Mouse (Mus musculus) embryonic fibroblast, embryonic 13.5 days (primary cell): ENCODE results near the gene Gimap3. TPM values are rescaled to one million over a fixed set of nuclear protein-coding genes. Genes with fewer than 3 reads are reported as not detected.

ENCODE experiments used
- H3K27ac ChIP-seq: 2 replicates; pipeline ENCODE4 v1.5.1; 2012; ENCODE audit warnings: low read length, control low read depth, inconsistent platforms; ENCODE audit not compliant: insufficient read depth
- H3K4me1 ChIP-seq: 2 replicates; pipeline ENCODE4 v1.6.1; 2011; ENCODE audit warnings: low read length; ENCODE audit not compliant: control insufficient read depth, insufficient read depth
- H3K4me3 ChIP-seq: 2 replicates; pipeline ENCODE4 v1.5.1; 2011; ENCODE audit warnings: mild to moderate bottlenecking, control low read depth, low read length; ENCODE audit not compliant: insufficient read depth
- CTCF ChIP-seq: IDR thresholded peaks from 2 replicates; pipeline ENCODE4 v1.5.1; 2011; ENCODE audit warnings: mild to moderate bottlenecking, control low read depth, low read length, moderate library complexity, borderline replicate concordance; ENCODE audit not compliant: insufficient read depth
- POLR2A ChIP-seq: IDR thresholded peaks from 2 replicates; pipeline ENCODE4 v1.6.1; 2011; ENCODE audit warnings: low read depth, mild to moderate bottlenecking, control low read depth, low read length, moderate library complexity
- polyA plus RNA-seq: library from polyadenylated mRNA; stranded (reverse); fragments of >200 nt; gene quantifications from 2 replicates; pipeline ENCODE4 v1.2.4, GENCODE M21; 2011; ENCODE audit warnings: low read depth; ENCODE audit not compliant: missing spikeins, insufficient read length

Gimap3 gene
- polyA plus RNA-seq, 1 experiment, result not detected

- no peak for TF ChIP-seq CTCF
- TF ChIP-seq POLR2A, result no peak
- Histone ChIP-seq H3K4me3 (no peak overlapping the region), H3K27ac (no peak overlapping the region)
These were observed 25.2 kb downstream of the Gimap3 start for GRCm38 (mm10) chr6:48745490-48745889.

GRCm38 (mm10) chr6:48742422-48743351 is 28.0 kb downstream of the Gimap3 start:
- Histone ChIP-seq H3K4me1 (no peaks in the 10 kb centered on the region), H3K4me3 (no peak overlapping the region), H3K27ac (no peak overlapping the region)
- TF ChIP-seq POLR2A (no peak), CTCF (no peak)

More at GRCm38 (mm10) chr6:48745490-48745889, 25.2 kb downstream of the Gimap3 start:
- H3K4me1 ChIP-seq, result no peaks in the 10 kb centered on the region

GRCm38 (mm10) chr6:48741711-48742206 is 28.9 kb downstream of the Gimap3 start:
- Histone ChIP-seq H3K4me1 (no peaks in the 10 kb centered on the region), H3K4me3 (no peak overlapping the region), H3K27ac (no peak overlapping the region)
- TF ChIP-seq CTCF, result no peak
- TF ChIP-seq POLR2A, result no peak

GRCm38 (mm10) chr6:48741273-48741672 is 29.4 kb downstream of the Gimap3 start:
- no peak overlapping the region for H3K4me3 ChIP-seq
- H3K27ac ChIP-seq, result no peak overlapping the region
- TF ChIP-seq POLR2A (no peak), CTCF (no peak)
- H3K4me1 ChIP-seq, result no peaks in the 10 kb centered on the region

- H3K4me1 ChIP-seq, result no peaks in the 10 kb centered on the region
- H3K27ac ChIP-seq, result no peak overlapping the region
- TF ChIP-seq CTCF, result no peak
- no peak for TF ChIP-seq POLR2A
- H3K4me3 ChIP-seq, result no peak overlapping the region
These were observed 30.0 kb downstream of the Gimap3 start for GRCm38 (mm10) chr6:48740501-48741169.

- Histone ChIP-seq H3K27ac (no peak overlapping the region), H3K4me3 (no peak overlapping the region), H3K4me1 (no peaks in the 10 kb centered on the region)
- TF ChIP-seq POLR2A (no peak), CTCF (no peak)
These were observed 30.9 kb downstream of the Gimap3 start for GRCm38 (mm10) chr6:48739780-48740055.

GRCm38 (mm10) chr6:48738961-48739779 is 31.5 kb downstream of the Gimap3 start, which contains the start of gene Gimap1:
Gene Gimap1, plus strand, starts transcription at chr6:48739054.
- no peak for TF ChIP-seq CTCF
- no peak for TF ChIP-seq POLR2A
- no peaks in the 10 kb centered on the region for H3K4me1 ChIP-seq
- no peak within 1 kb of the TSS for H3K4me3 ChIP-seq
- no peak within 1 kb of the TSS for H3K27ac ChIP-seq

- TF ChIP-seq CTCF (no peak), POLR2A (no peak)
- H3K27ac ChIP-seq, result no peak overlapping the region
- no peak overlapping the region for H3K4me3 ChIP-seq
These were observed 33.0 kb downstream of the Gimap3 start for GRCm38 (mm10) chr6:48737688-48738087.

GRCm38 (mm10) chr6:48737053-48737452 is 33.6 kb downstream of the Gimap3 start:
- no peak overlapping the region for H3K27ac ChIP-seq
- no peak for TF ChIP-seq CTCF
- no peak for TF ChIP-seq POLR2A
- no peaks in the 10 kb centered on the region for H3K4me1 ChIP-seq
- H3K4me3 ChIP-seq, result no peak overlapping the region

More at GRCm38 (mm10) chr6:48737688-48738087, 33.0 kb downstream of the Gimap3 start:
- H3K4me1 ChIP-seq, result no peaks in the 10 kb centered on the region
